8 mouse cellular contexts compared by ENCODE assay signal in genomic region chr11:26209811-26210581, GRCm38 (mm10). TPM values are rescaled to one million over a fixed set of nuclear protein-coding genes. Genes with fewer than 3 reads are reported as not detected.
DNase-seq lines count a peak whose midpoint lies in the region; ATAC-seq and TF ChIP-seq lines count a peak whose summit lies in the region.

No protein-coding gene starts in this region.

- no peak for TF ChIP-seq CTCF in ES-Bruce4 (IDR thresholded peaks at IDR 0.05; ENCODE audit: low read depth, low read length)
- TF ChIP-seq CTCF in lung, embryonic 14.5 days (IDR thresholded peaks at IDR 0.05; ENCODE audit: low read depth), result 0 out of 2 replicates have a peak, but pooled peaks have one; percentile 7

- no peak overlapping the region for H3K27ac ChIP-seq in ES-Bruce4 (ENCODE audit: insufficient read depth, low read length)
- peak overlapping the region; percentile 98 for H3K27ac ChIP-seq in forebrain, embryonic 16.5 days (ENCODE audit: low read length)
- peak overlapping the region; percentile 94 for H3K27ac ChIP-seq in lung, embryonic 14.5 days (ENCODE audit: low read depth)

- peak overlapping the region; percentile 92 for H3K4me3 ChIP-seq in ES-Bruce4 (ENCODE audit: low read depth, low read length)
- H3K4me3 ChIP-seq in forebrain, embryonic 16.5 days (replicated peaks; ENCODE audit: low read length), result peak overlapping the region; percentile 66
- peak overlapping the region; percentile 65 for H3K4me3 ChIP-seq in lung, embryonic 14.5 days (ENCODE audit: low read depth, low read length)

- WGBS in forebrain, embryonic 16.5 days, result 1% methylated on average over 34 of the region's 73 CpGs
- WGBS in lung, embryonic 14.5 days, result under 1% methylated on average over 38 of the region's 73 CpGs

- H3K4me1 ChIP-seq in ES-Bruce4 (ENCODE audit: control insufficient read depth, insufficient read depth, low read length), result no peaks in the 10 kb centered on the region
- peaks cover 4% of the 10 kb centered on the region; the same call in 1 of the 2 replicates for H3K4me1 ChIP-seq in forebrain, embryonic 16.5 days (replicated peaks; ENCODE audit: control insufficient read depth, insufficient read depth, low read length)
- H3K4me1 ChIP-seq in lung, embryonic 14.5 days (ENCODE audit: insufficient read depth), result no peaks in the 10 kb centered on the region

- intact Hi-C loops in heart, postnatal 25 days (cut with DNase I), result loop anchor here (10.0 kb wide), 1 partner anchor 285 kb away; no protein-coding TSS in a partner anchor

- no peaks in the 10 kb centered on the region; the same call in 1 of the 2 replicates for H3K27me3 ChIP-seq in ES-Bruce4 (ENCODE audit: control insufficient read depth, insufficient read depth, low read length, poor library complexity, severe bottlenecking)
- no peaks in the 10 kb centered on the region for H3K27me3 ChIP-seq in forebrain, embryonic 16.5 days (replicated peaks; ENCODE audit: control insufficient read depth, insufficient read depth, low read length)
- no peaks in the 10 kb centered on the region for H3K27me3 ChIP-seq in lung, embryonic 14.5 days (ENCODE audit: insufficient read depth, low read length)

- DNase-seq in cerebellum, adult 11 months, result peak; percentile 8
- peak; percentile 11 for DNase-seq in heart, postnatal 25 days (ENCODE audit: low spot score)
- peak; percentile 20 to 30 for DNase-seq in layer of hippocampus, adult 8-10 months (ENCODE audit: low spot score in 2 of 2)
- peak; percentile 80 for DNase-seq in lung, embryonic 14.5 days
- DNase-seq in ovary, adult 18-20 months (ENCODE audit: low spot score), result peak; percentile 41
- peak; percentile 39 to 53 for DNase-seq in thymus, postnatal 10 days (ENCODE audit: low spot score in 2 of 2)

- TF ChIP-seq POLR2A in ES-Bruce4 (IDR thresholded peaks at IDR 0.05; ENCODE audit: insufficient read depth, low read length), result no peak

- H3K9me3 ChIP-seq in ES-Bruce4 (replicated peaks; ENCODE audit: control insufficient read depth, insufficient read depth, low read length, poor library complexity, severe bottlenecking), result no peaks in the 10 kb centered on the region
- no peaks in the 10 kb centered on the region for H3K9me3 ChIP-seq in forebrain, embryonic 16.5 days (ENCODE audit: control insufficient read depth, low read length)
- H3K9me3 ChIP-seq in lung, embryonic 14.5 days (ENCODE audit: low read depth, low read length), result no peaks in the 10 kb centered on the region

- H3K36me3 ChIP-seq in ES-Bruce4 (ENCODE audit: control insufficient read depth, insufficient read depth, low read length, poor library complexity, severe bottlenecking), result no peaks in the 10 kb centered on the region
- no peaks in the 10 kb centered on the region for H3K36me3 ChIP-seq in forebrain, embryonic 16.5 days (ENCODE audit: control insufficient read depth, insufficient read depth)
- no peaks in the 10 kb centered on the region for H3K36me3 ChIP-seq in lung, embryonic 14.5 days (ENCODE audit: insufficient read depth)

- no peak for TF ChIP-seq EP300 in ES-Bruce4 (IDR thresholded peaks at IDR 0.05; ENCODE audit: insufficient read depth, low read depth, low read length)

- peak overlapping the region; percentile 74 for H3K4me2 ChIP-seq in forebrain, embryonic 16.5 days (ENCODE audit: low read length)
- peak overlapping the region; percentile 80 for H3K4me2 ChIP-seq in lung, embryonic 14.5 days

- peak overlapping the region; percentile 97 for H3K9ac ChIP-seq in ES-Bruce4 (ENCODE audit: low read depth, poor library complexity, severe bottlenecking)
- peak overlapping the region; percentile 98 for H3K9ac ChIP-seq in forebrain, embryonic 16.5 days (replicated peaks; ENCODE audit: low read depth, low read length)
- peak overlapping the region; percentile 96 for H3K9ac ChIP-seq in lung, embryonic 14.5 days

- ATAC-seq in forebrain, embryonic 16.5 days, result peak; percentile 94
- ATAC-seq in lung, embryonic 14.5 days (ENCODE audit: insufficient read depth), result peak; percentile 97

RNA-seq across cellular contexts. Expression of gene 5730522E02Rik, which starts 0.6 kb away (rescaled TPM):
- not detected in 2 replicates for polyA plus RNA-seq in ES-Bruce4 (2011; ENCODE audit: insufficient read depth, insufficient read length, low read depth, missing spikeins)
- 26.1 and 26.4 TPM in 2 replicates for polyA plus RNA-seq in forebrain, embryonic 16.5 days (2015; fragmentation: Nextera tagmentation; extraction: Ambion mirVana)
- total RNA-seq in heart, postnatal 25 days (2021), result not detected
- 10 to 100 TPM; 13.3 to 16.3 (median 14.1) TPM for total RNA-seq in layer of hippocampus, adult 8-10 months (2022)
- polyA plus RNA-seq in lung, embryonic 14.5 days (2014; fragmentation: Nextera tagmentation; extraction: Ambion mirVana), result 2.7 and 2.9 TPM in 2 replicates

Comparison
In these comparisons a context has a peak if more than half of its experiments do, and no peak if none do; other contexts are left out.
1. DNase-seq: peak in every context shown above with its lines; median percentile 80 in lung, embryonic 14.5 days; 46 in thymus, postnatal 10 days; 41 in ovary, adult 18-20 months; 25 in layer of hippocampus, adult 8-10 months; 11 in heart, postnatal 25 days; 8 in cerebellum, adult 11 months.